ENCODE assay signal across 8 mouse cellular contexts in genomic region chr1:131427140-131427821, GRCm38 (mm10).
DNase-seq lines count a peak whose midpoint lies in the region; ATAC-seq and TF ChIP-seq lines count a peak whose summit lies in the region.

No protein-coding gene starts in this region.

- peak overlapping the region; percentile 65 for H3K27ac ChIP-seq in forebrain, embryonic 13.5 days
- H3K27ac ChIP-seq in limb, embryonic 12.5 days = peak overlapping the region; percentile 56; the same call in 1 of the 2 replicates
- H3K27ac ChIP-seq in stomach, postnatal 0 days (replicated peaks) = peak overlapping the region; percentile 40; the same call in 1 of the 2 replicates

- no peaks in the 10 kb centered on the region for H3K27me3 ChIP-seq in forebrain, embryonic 13.5 days
- no peaks in the 10 kb centered on the region for H3K27me3 ChIP-seq in limb, embryonic 12.5 days
- no peaks in the 10 kb centered on the region for H3K27me3 ChIP-seq in stomach, postnatal 0 days (ENCODE audit: control insufficient read depth, insufficient read depth, low read length)

- WGBS in forebrain, embryonic 13.5 days = 9% methylated on average over 5 of the region's 5 CpGs
- WGBS in limb, embryonic 12.5 days = 9% methylated on average over 5 of the region's 5 CpGs
- WGBS in stomach, postnatal 0 days = 18% methylated on average over 5 of the region's 5 CpGs

- TF ChIP-seq CTCF in stomach, postnatal 0 days (IDR thresholded peaks at IDR 0.05; ENCODE audit: low read depth) = no peak

- ATAC-seq in forebrain, embryonic 13.5 days = peak; percentile 68
- peak; percentile 38; the same call in 1 of the 2 replicates for ATAC-seq in limb, embryonic 12.5 days (ENCODE audit: insufficient number of reproducible peaks, insufficient read depth, low FRiP score, low TSS enrichment, low read depth)
- ATAC-seq in stomach, postnatal 0 days (ENCODE audit: low FRiP score, low TSS enrichment) = 0 out of 2 replicates have a peak, but pooled peaks have one; percentile 15
- no peak for ATAC-seq in erythroblast, adult 5-6 weeks (replicated peaks; ENCODE audit: low FRiP score, poor library complexity, severe bottlenecking)

- peaks cover 37% of the 10 kb centered on the region for H3K4me1 ChIP-seq in forebrain, embryonic 13.5 days
- H3K4me1 ChIP-seq in limb, embryonic 12.5 days (replicated peaks) = peaks cover 48% of the 10 kb centered on the region
- H3K4me1 ChIP-seq in stomach, postnatal 0 days (replicated peaks; ENCODE audit: control insufficient read depth, insufficient read depth) = no peaks in the 10 kb centered on the region

- H3K36me3 ChIP-seq in forebrain, embryonic 13.5 days (ENCODE audit: poor library complexity, severe bottlenecking) = no peaks in the 10 kb centered on the region
- H3K36me3 ChIP-seq in limb, embryonic 12.5 days = 0 out of 2 replicates have a peak, but pooled peaks cover 3% of the 10 kb centered on the region
- no peaks in the 10 kb centered on the region for H3K36me3 ChIP-seq in stomach, postnatal 0 days (ENCODE audit: control insufficient read depth, insufficient read depth, low read length)

- no peak overlapping the region for H3K4me3 ChIP-seq in forebrain, embryonic 13.5 days
- H3K4me3 ChIP-seq in limb, embryonic 12.5 days (replicated peaks) = no peak overlapping the region
- no peak overlapping the region for H3K4me3 ChIP-seq in stomach, postnatal 0 days (ENCODE audit: low read depth, low read length)

- no peak overlapping the region for H3K9ac ChIP-seq in forebrain, embryonic 13.5 days
- 0 out of 2 replicates have a peak overlapping the region, but pooled peaks have one; percentile 8 for H3K9ac ChIP-seq in limb, embryonic 12.5 days (replicated peaks)
- H3K9ac ChIP-seq in stomach, postnatal 0 days (ENCODE audit: low read length) = no peak overlapping the region

- DNase-seq in cerebellum, adult 9-11 months = peak; percentile 23
- DNase-seq in cerebellum, adult 8-10 months = no peak
- DNase-seq in A20 (ENCODE audit: low read depth, low spot score) = peak; percentile 80
- DNase-seq in stomach, postnatal 0 days (ENCODE audit: low spot score) = peak; percentile 15
- DNase-seq in natural killer cell, adult 2 months (ENCODE audit: low spot score in 2 of 2) = no peak

- no peaks in the 10 kb centered on the region for H3K9me3 ChIP-seq in forebrain, embryonic 13.5 days (replicated peaks)
- H3K9me3 ChIP-seq in limb, embryonic 12.5 days = no peaks in the 10 kb centered on the region
- H3K9me3 ChIP-seq in stomach, postnatal 0 days (ENCODE audit: control insufficient read depth, low read length) = no peaks in the 10 kb centered on the region

- TF ChIP-seq EP300 in stomach, postnatal 0 days (optimal IDR thresholded peaks at IDR 0.05) = peak; percentile 60

- no peak overlapping the region for H3K4me2 ChIP-seq in forebrain, embryonic 13.5 days
- no peak overlapping the region for H3K4me2 ChIP-seq in limb, embryonic 12.5 days
- no peak overlapping the region for H3K4me2 ChIP-seq in stomach, postnatal 0 days (replicated peaks; ENCODE audit: low read depth)

Comparison
In these comparisons a context has a peak if more than half of its experiments do, and no peak if none do; other contexts are left out.
1. DNase-seq: peak in cerebellum, adult 9-11 months (single experiment), A20 (single experiment) and stomach, postnatal 0 days (single experiment); none in cerebellum, adult 8-10 months (single experiment) and natural killer cell, adult 2 months (0 of 2).
2. Peak in every context shown above with its lines, with median percentiles within 50 percentile points of each other: H3K27ac ChIP-seq.